Mouse (Mus musculus): ENCODE measurements around the gene Fam57b. TPM values are rescaled to one million over a fixed set of nuclear protein-coding genes. Genes with fewer than 3 reads are reported as not detected.

Gene Fam57b
- polyA plus RNA-seq, 1 experiment = not detected

GRCm38 (mm10) chr7:126863791-126864190, 66.3 kb downstream of the Fam57b start:
- Histone ChIP-seq H3K4me1 (ENCODE audit: control insufficient read depth) (peaks cover 38% of the 10 kb centered on the region), H3K36me3 (ENCODE audit: control insufficient read depth) (peaks cover 79% of the 10 kb centered on the region)
- no peak for TF ChIP-seq TAL1 (IDR thresholded peaks at IDR 0.05; ENCODE audit: low read length)
- TF ChIP-seq GATA1 (IDR thresholded peaks at IDR 0.05; ENCODE audit: low read length) = no peak

GRCm38 (mm10) chr7:126867534-126867933, 70.1 kb downstream of the Fam57b start:
- Histone ChIP-seq H3K27me3 (ENCODE audit: control insufficient read depth) (no peaks in the 10 kb centered on the region), H3K4me1 (ENCODE audit: control insufficient read depth) (peaks cover 26% of the 10 kb centered on the region), H3K9me3 (ENCODE audit: control insufficient read depth, low read length) (peaks cover 3% of the 10 kb centered on the region; the same call in 1 of the 2 replicates), H3K4me3 (replicated peaks) (no peak overlapping the region), H3K36me3 (ENCODE audit: control insufficient read depth) (peaks cover 97% of the 10 kb centered on the region)
- TF ChIP-seq TAL1 (IDR thresholded peaks at IDR 0.05; ENCODE audit: low read length) (no peak), GATA1 (IDR thresholded peaks at IDR 0.05; ENCODE audit: low read length) (no peak)

More at GRCm38 (mm10) chr7:126863791-126864190, 66.3 kb downstream of the Fam57b start:
- no peaks in the 10 kb centered on the region for H3K27me3 ChIP-seq (ENCODE audit: control insufficient read depth)
- peaks cover 3% of the 10 kb centered on the region; the same call in 1 of the 2 replicates for H3K9me3 ChIP-seq (ENCODE audit: control insufficient read depth, low read length)
- H3K4me3 ChIP-seq (replicated peaks) = peak overlapping the region; percentile 75

DNA sequence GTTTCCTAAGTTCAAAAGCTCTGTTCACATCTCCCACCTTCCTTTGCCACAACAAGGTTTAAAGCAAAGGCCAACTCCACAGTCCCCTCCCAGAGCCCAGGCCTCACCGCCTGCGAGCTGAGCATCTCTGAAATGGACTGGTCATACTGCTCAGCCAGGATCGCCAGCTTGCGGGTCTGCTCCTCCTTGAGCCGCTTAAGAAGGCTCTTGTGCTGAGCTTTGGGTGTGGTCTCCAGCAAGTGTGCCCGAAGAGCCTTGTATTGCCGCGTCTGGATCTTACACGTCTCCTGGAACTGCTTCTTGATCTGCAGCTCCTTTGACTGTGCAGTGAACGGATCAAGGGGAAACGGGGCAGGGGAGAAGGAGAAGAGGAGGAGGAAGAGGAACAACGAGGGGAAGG, 70.5 kb downstream of the Fam57b start:
- TF ChIP-seq GATA1 (IDR thresholded peaks at IDR 0.05; ENCODE audit: low read length) (no peak), TAL1 (IDR thresholded peaks at IDR 0.05; ENCODE audit: low read length) (no peak)
- Histone ChIP-seq H3K27me3 (ENCODE audit: control insufficient read depth) (no peaks in the 10 kb centered on the region), H3K36me3 (ENCODE audit: control insufficient read depth) (peaks cover 100% of the 10 kb centered on the region), H3K4me1 (ENCODE audit: control insufficient read depth) (peaks cover 21% of the 10 kb centered on the region), H3K4me3 (replicated peaks) (no peak overlapping the region), H3K9me3 (ENCODE audit: control insufficient read depth, low read length) (peaks cover 3% of the 10 kb centered on the region; the same call in 1 of the 2 replicates)

DNA sequence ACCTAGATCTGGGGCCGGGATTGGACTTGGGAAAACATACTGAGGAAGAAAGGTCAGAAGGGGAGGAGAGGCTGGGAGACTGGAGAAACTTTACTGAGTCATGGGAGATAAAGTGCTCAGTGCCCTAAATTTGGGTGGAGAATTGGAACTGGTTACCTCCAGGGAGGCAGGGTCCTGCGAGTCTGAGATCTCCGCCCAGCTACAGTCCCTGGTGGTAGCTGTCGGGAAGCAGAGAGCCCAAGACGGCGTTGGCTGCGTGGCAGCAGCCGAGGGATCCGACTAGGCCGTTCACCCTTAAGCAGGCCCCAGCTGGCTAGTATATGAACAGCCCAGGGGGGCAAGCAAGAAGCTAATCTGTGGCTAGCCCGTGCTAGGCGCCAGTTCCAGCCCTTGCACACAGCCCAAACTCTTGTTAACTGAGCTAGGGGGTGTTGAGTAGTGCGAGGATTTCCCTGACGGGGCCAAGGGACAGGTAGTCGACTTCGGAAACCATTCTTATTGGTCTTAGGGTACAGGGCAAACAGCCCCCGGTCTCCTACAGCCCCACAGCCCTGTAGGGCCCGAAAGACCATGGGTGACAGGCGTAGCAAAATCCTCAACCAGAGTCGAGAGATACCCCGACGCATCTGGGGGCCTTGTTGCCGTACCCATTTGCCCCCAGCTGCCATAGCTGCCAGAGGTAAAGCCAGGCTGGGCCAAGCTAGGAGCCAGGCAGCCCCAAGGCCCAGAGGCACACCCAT, 72.5 kb downstream of the Fam57b start:
- no peak for TF ChIP-seq GATA1 (IDR thresholded peaks at IDR 0.05; ENCODE audit: low read length)
- TF ChIP-seq TAL1 (IDR thresholded peaks at IDR 0.05; ENCODE audit: low read length) = no peak
- H3K27me3 ChIP-seq (ENCODE audit: control insufficient read depth) = no peaks in the 10 kb centered on the region
- peaks cover 3% of the 10 kb centered on the region for H3K4me1 ChIP-seq (ENCODE audit: control insufficient read depth)
- H3K9me3 ChIP-seq (ENCODE audit: control insufficient read depth, low read length) = no peaks in the 10 kb centered on the region
- peaks cover 100% of the 10 kb centered on the region for H3K36me3 ChIP-seq (ENCODE audit: control insufficient read depth)
- no peak overlapping the region for H3K4me3 ChIP-seq (replicated peaks)

DNA sequence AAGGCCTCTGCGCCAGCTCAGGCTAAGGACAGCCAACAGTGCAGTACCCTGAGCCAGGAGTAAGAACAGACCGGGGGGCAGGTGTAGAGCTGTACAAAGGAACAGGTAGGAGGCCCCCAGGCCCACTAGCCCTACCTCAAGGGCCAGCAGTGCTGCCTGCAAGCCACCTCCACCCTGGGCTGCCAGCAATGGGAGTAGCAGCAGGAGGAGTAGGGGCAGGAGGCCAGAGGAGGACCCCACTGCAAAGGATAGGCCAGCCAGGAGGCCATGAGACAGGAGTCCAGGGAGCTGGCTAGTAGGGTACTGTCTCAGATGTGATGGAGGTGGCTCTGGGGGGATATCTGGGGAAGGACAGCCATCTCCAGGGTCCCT, 73.0 kb downstream of the Fam57b start:
- Histone ChIP-seq H3K36me3 (ENCODE audit: control insufficient read depth) (peaks cover 100% of the 10 kb centered on the region), H3K9me3 (ENCODE audit: control insufficient read depth, low read length) (no peaks in the 10 kb centered on the region), H3K4me1 (ENCODE audit: control insufficient read depth) (peaks cover 3% of the 10 kb centered on the region), H3K4me3 (replicated peaks) (no peak overlapping the region), H3K27me3 (ENCODE audit: control insufficient read depth) (no peaks in the 10 kb centered on the region)
- TF ChIP-seq GATA1 (IDR thresholded peaks at IDR 0.05; ENCODE audit: low read length) (no peak), TAL1 (IDR thresholded peaks at IDR 0.05; ENCODE audit: low read length) (no peak)

DNA sequence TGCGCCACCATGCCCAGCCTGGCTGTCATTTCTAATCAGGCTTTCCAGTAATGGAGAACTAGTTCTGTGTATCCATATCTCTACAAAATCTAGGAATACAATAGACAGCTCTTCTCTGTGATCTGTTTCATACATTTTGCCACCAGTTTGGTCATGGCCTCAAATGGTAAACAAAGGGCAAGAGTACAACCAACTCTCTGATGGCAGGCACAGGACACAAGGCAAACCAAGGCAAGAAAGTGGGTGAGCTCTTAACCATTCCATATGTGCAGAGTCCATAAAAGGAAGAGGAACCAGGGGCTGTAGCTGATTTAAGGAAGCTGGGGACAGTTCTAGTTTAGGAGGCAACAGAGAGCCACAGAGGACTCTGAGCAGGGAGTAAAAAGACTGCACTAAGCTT, 79.8 kb downstream of the Fam57b start:
- no peak for TF ChIP-seq GATA1 (IDR thresholded peaks at IDR 0.05; ENCODE audit: low read length)
- TF ChIP-seq TAL1 (IDR thresholded peaks at IDR 0.05; ENCODE audit: low read length) = no peak
- H3K27me3 ChIP-seq (ENCODE audit: control insufficient read depth) = no peaks in the 10 kb centered on the region
- H3K9me3 ChIP-seq (ENCODE audit: control insufficient read depth, low read length) = no peaks in the 10 kb centered on the region
- peaks cover 14% of the 10 kb centered on the region for H3K4me1 ChIP-seq (ENCODE audit: control insufficient read depth)
- peaks cover 99% of the 10 kb centered on the region for H3K36me3 ChIP-seq (ENCODE audit: control insufficient read depth)
- H3K4me3 ChIP-seq (replicated peaks) = no peak overlapping the region

Other genes with a start within 250 kb of the Fam57b start
- 5.1 and 6.2 TPM in 2 replicates for gene Eif3c, start 231.3 kb upstream of the Fam57b start, polyA plus RNA-seq (2012)
- 0.07 and 0.16 TPM in 2 replicates for gene Apobr, start 212.7 kb upstream of the Fam57b start, polyA plus RNA-seq (2012)
- 0.14 and 0.22 TPM in 2 replicates for gene Cln3, start 211.9 kb upstream of the Fam57b start, polyA plus RNA-seq (2012)
- not detected in 2 replicates for gene Il27, start 202.7 kb upstream of the Fam57b start, polyA plus RNA-seq (2012)
- 0.27 and 0.35 TPM in 2 replicates for gene Nupr1, start 166.8 kb upstream of the Fam57b start, polyA plus RNA-seq (2012)
- 4.0 and 6.3 TPM in 2 replicates for gene Sgf29, start 148.4 kb upstream of the Fam57b start, polyA plus RNA-seq (2012)
- not detected in 2 replicates for gene Sult1a1, start 121.2 kb upstream of the Fam57b start, polyA plus RNA-seq (2012)
- gene Bola2, start 102.3 kb upstream of the Fam57b start, polyA plus RNA-seq (2012) = 14.2 and 14.8 TPM in 2 replicates
- gene Slx1b, start 101.9 kb upstream of the Fam57b start, polyA plus RNA-seq (2012) = 0.21 and 0.33 TPM in 2 replicates
- gene Coro1a, start 89.9 kb upstream of the Fam57b start, polyA plus RNA-seq (2012) = 1.5 and 2.4 TPM in 2 replicates
- 16.3 and 18.0 TPM in 2 replicates for gene Mapk3, start 38.1 kb upstream of the Fam57b start, polyA plus RNA-seq (2012)
- 0.36 TPM in 1 of 2 replicates, not detected in the other for gene Gdpd3, start 31.3 kb upstream of the Fam57b start, polyA plus RNA-seq (2012)
- gene Ypel3, start 20.7 kb upstream of the Fam57b start, polyA plus RNA-seq (2012) = 156 and 161 TPM in 2 replicates
- 3.6 and 4.0 TPM in 2 replicates for gene Tbx6, start 16.2 kb upstream of the Fam57b start, polyA plus RNA-seq (2012)
- gene Ppp4c, start 5.2 kb upstream of the Fam57b start, polyA plus RNA-seq (2012) = 11.0 and 12.3 TPM in 2 replicates
- not detected in 2 replicates for gene 4930451I11Rik, start 34.0 kb downstream of the Fam57b start, polyA plus RNA-seq (2012)
- gene Doc2a, start 49.7 kb downstream of the Fam57b start, polyA plus RNA-seq (2012) = not detected in 2 replicates
- 24.2 and 26.7 TPM in 2 replicates for gene Hirip3, start 64.3 kb downstream of the Fam57b start, polyA plus RNA-seq (2012)
- 37.6 and 44.8 TPM in 2 replicates for gene Ino80e, start 64.7 kb downstream of the Fam57b start, polyA plus RNA-seq (2012)
- 11.6 and 12.9 TPM in 2 replicates for gene Taok2, start 87.0 kb downstream of the Fam57b start, polyA plus RNA-seq (2012)
- 1.1 and 1.5 TPM in 2 replicates for gene Tmem219, start 125.2 kb downstream of the Fam57b start, polyA plus RNA-seq (2012)
- 0.68 and 0.79 TPM in 2 replicates for gene Kctd13, start 131.2 kb downstream of the Fam57b start, polyA plus RNA-seq (2012)
- not detected in 2 replicates for gene Asphd1, start 151.9 kb downstream of the Fam57b start, polyA plus RNA-seq (2012)
- gene Sez6l2, start 152.9 kb downstream of the Fam57b start, polyA plus RNA-seq (2012) = 0.03 and 0.04 TPM in 2 replicates
- gene Cdipt, start 178.2 kb downstream of the Fam57b start, polyA plus RNA-seq (2012) = 12.0 and 13.0 TPM in 2 replicates
- gene Cdiptos, start 178.4 kb downstream of the Fam57b start, polyA plus RNA-seq (2012) = not detected in 2 replicates
- gene Mvp, start 217.0 kb downstream of the Fam57b start, polyA plus RNA-seq (2012) = 0.87 and 1.2 TPM in 2 replicates
- not detected in 2 replicates for gene Pagr1b, start 218.8 kb downstream of the Fam57b start, polyA plus RNA-seq (2012)
- gene Pagr1a, start 219.7 kb downstream of the Fam57b start, polyA plus RNA-seq (2012) = 8.2 and 13.3 TPM in 2 replicates
- 15.4 and 20.8 TPM in 2 replicates for gene Gm42742, start 223.4 kb downstream of the Fam57b start, polyA plus RNA-seq (2012)
- gene Prrt2, start 223.5 kb downstream of the Fam57b start, polyA plus RNA-seq (2012) = 0.04 and 0.17 TPM in 2 replicates
- 173 and 193 TPM in 2 replicates for gene Maz, start 229.4 kb downstream of the Fam57b start, polyA plus RNA-seq (2012)
- 19.9 and 23.7 TPM in 2 replicates for gene Kif22, start 244.8 kb downstream of the Fam57b start, polyA plus RNA-seq (2012)

Measured in erythroblast, embryonic 14.5 days (primary cell).